Mouse (Mus musculus) left cerebral cortex, adult 8-10 months (tissue): ENCODE measurements around the gene Mrpl33. TPM values are rescaled to one million over a fixed set of nuclear protein-coding genes. Genes with fewer than 3 reads are reported as not detected.
A peak's percentile ranks its signal among the peaks of the same experiment; 100 is the strongest.

Experiments used
- DNase-seq, 2 experiments: peaks; one replicate each; pipeline ENCODE4 v3.0.0; 2022; ENCODE audit warnings: low spot score in 2 of 2
- microRNA-seq, 2 experiments: library from miRNA; unstranded; fragments of <30 nt; microRNA quantifications; one replicate each; pipeline ENCODE4 v1.2.0; 2022
- total RNA-seq, 4 experiments: library from RNA; stranded (reverse); gene quantifications; 2 replicates each; pipeline ENCODE4 v1.2.4; 2022

The Mrpl33 gene
- total RNA-seq, 4 experiments from 2014 or later: 76.5 to 106 (median 99.6) TPM

- DNase-seq: peak; percentile 81 to 88
These were observed 101.0 kb downstream of the Mrpl33 start, which contains the start of gene Babam2 for GRCm38 (mm10) chr5:31697644-31698296. Babam2 (plus strand) TSS chr5:31697684.

GRCm38 (mm10) chr5:31698297-31698726 lies 101.6 kb downstream of the Mrpl33 start:
- DNase-seq: peak; percentile 63 to 84

- no peak for DNase-seq
These were observed 102.2 kb downstream of the Mrpl33 start for GRCm38 (mm10) chr5:31698931-31699330.

- DNase-seq: no peak
These were observed 102.7 kb downstream of the Mrpl33 start for GRCm38 (mm10) chr5:31699397-31699796.

GRCm38 (mm10) chr5:31704971-31705370 lies 108.2 kb downstream of the Mrpl33 start:
- DNase-seq: peak; percentile 26 to 84

- no peak for DNase-seq
These were observed 110.1 kb downstream of the Mrpl33 start for GRCm38 (mm10) chr5:31706826-31707225.

- no peak for DNase-seq
These were observed 112.7 kb downstream of the Mrpl33 start for GRCm38 (mm10) chr5:31709389-31709788.

GRCm38 (mm10) chr5:31713280-31713711 lies 116.6 kb downstream of the Mrpl33 start:
- no peak for DNase-seq

GRCm38 (mm10) chr5:31713841-31714264 lies 117.1 kb downstream of the Mrpl33 start:
- no peak for DNase-seq

Small RNA genes within 50 kb of the gene (microRNA-seq; reads per million reads assigned to microRNA genes)
- gene Mir3473e: 0 reads per million in 2 experiments

Other genes with a start within 250 kb of the Mrpl33 start
- gene Zfp512, start 144.5 kb upstream of the Mrpl33 start, total RNA-seq: 10 to 100 TPM; 47.5 to 52.8 (median 51.8) TPM
- gene 4930548H24Rik, start 111.2 kb upstream of the Mrpl33 start, total RNA-seq: under 1 TPM in 1 of 4 experiments, not detected in 3; 0.17 TPM
- 10 to 100 TPM; 28.8 to 32.6 (median 32.2) TPM for gene Gpn1, start 102.2 kb upstream of the Mrpl33 start, total RNA-seq
- gene Slc4a1ap, start 69.9 kb upstream of the Mrpl33 start, total RNA-seq: 10 to 100 TPM; 48.2 to 53.6 (median 51.4) TPM
- gene Supt7l, start 69.1 kb upstream of the Mrpl33 start, total RNA-seq: 10 to 100 TPM; 17.8 to 19.4 (median 18.1) TPM
- 1 to 10 TPM; 4.1 to 5.8 (median 5.2) TPM for gene Rbks, start 100.7 kb downstream of the Mrpl33 start, total RNA-seq
- 10 to 100 TPM; 43.3 to 54.7 (median 48.8) TPM for gene Babam2, start 100.7 kb downstream of the Mrpl33 start, total RNA-seq